Mouse (Mus musculus) mouse embryonic stem cell (cell line): ENCODE results near the gene Cd300lb.

Experiments
- in situ Hi-C, 2 experiments: fragments of 300-500 bp; cut with MboI; formaldehyde crosslinking; loops; 1 replicate in 1 of 2; 3 replicates in 1 of 2; pipeline ENCODE4 v1.14.3; 2019 to 2020; ENCODE audit warnings: low sequenced_read_pairs in 2 of 2, low pct_unique_long_range_greater_than_20kb in 1 of 2, mixed read lengths in 1 of 2; ENCODE audit not compliant: unreplicated experiment in 1 of 2

The Cd300lb gene

GRCm38 (mm10) chr11:114934144-114934543 is at the start of gene Cd300lb:
Cd300lb (minus strand) TSS chr11:114934386.
- in situ Hi-C loops: no loop called here

DNA sequence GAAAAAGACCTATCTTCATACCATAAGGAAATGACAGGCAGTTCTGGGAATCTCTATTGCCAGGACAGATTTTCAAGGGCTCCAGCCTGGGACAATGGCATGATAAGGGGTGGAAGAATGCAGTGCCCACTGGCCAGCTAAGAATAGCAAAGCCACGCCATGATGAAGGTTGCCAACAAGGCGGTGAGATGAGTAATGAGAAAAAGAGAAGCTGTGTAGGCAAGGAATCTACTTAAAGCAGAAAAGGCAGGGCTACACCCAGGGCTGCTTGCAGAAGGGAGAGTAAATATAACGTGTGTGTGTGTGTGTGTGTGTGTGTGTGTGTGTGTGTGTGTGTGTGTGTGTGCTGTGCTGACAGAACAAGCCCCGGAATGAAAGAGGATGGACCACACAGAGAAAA is 47.7 kb upstream of the Cd300lb start:
- in situ Hi-C loops: no loop called here

GRCm38 (mm10) chr11:114972726-114973125 is 38.5 kb upstream of the Cd300lb start:
- in situ Hi-C loops: no loop called here

DNA sequence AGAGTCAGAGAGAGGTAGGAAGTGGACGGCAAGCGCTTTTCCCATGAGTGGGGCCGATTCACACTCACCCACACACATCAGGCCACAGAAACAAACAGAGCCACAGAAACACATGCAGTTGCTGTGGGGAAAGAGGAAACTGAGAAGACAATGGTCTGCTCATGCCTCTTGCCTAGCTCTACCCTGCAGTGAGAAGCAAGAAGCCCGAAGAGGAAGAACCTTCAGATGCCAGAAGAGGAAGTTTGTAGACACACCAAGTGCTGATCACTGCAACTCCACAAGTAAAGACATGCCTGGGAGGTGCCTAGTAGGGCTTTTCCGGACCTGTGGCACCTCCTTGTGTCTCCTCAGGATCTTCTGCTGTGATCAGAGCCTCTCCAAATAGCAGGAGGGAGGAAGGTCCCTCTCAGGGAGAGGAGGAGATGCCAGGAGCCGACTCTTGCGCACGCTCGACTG is 34.6 kb upstream of the Cd300lb start, which contains the start of gene Cd300c:
Gene Cd300c, minus strand, starts transcription at position 406 of the 456 bp plus-strand sequence.
- in situ Hi-C loops: no loop called here

- in situ Hi-C loops: no loop called here
Measured at GRCm38 (mm10) chr11:114965182-114965828, 31.1 kb upstream of the Cd300lb start.

- in situ Hi-C loops: no loop called here
Measured at GRCm38 (mm10) chr11:114960369-114960768, 26.2 kb upstream of the Cd300lb start.

GRCm38 (mm10) chr11:114933591-114933990 is 595 bp downstream of the Cd300lb start:
- in situ Hi-C loops: no loop called here

DNA sequence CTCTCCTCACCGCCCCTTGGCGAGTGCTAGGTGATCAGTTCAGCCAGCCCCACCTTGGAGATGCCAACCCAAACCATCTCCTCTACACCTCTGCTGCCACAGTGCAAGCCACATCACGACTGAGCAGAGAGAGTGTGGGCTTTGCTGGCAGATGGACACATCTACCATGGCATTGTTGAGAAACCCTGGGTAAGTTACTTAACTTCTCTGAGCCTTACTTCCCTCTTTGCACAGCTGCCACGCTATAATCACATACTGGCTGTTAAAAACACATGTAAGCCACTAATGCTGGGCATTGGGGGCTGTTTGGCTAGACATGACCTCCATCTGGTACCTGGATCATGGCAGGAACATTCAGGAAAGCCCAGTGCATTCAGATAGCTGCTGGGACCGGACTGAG is 3.1 kb downstream of the Cd300lb start:
- in situ Hi-C loops: no loop called here

DNA sequence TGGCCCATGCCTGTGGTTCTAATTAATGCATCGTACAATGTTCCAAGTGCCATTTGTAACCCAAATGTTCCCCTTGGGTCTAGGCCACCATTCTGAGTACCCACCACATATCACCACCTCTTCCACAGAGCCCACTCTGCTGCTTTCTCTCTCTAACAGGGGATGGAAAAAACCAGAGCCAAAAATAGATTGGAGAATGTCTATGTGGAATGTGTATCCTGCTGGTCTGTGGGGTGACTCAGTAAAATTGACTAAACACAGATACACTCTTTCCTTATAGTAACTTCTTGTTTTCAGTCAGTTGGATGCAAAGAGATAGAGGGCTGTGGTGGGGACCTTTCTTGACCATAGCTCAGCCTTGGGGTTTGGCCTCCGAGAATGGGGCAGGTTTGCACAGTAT is 4.6 kb downstream of the Cd300lb start:
- in situ Hi-C loops: loop anchor here in 1 of 2 experiments (10.0 kb wide), 1 partner anchor 135 kb away; the partner anchor contains the start of gene Cd300e

DNA sequence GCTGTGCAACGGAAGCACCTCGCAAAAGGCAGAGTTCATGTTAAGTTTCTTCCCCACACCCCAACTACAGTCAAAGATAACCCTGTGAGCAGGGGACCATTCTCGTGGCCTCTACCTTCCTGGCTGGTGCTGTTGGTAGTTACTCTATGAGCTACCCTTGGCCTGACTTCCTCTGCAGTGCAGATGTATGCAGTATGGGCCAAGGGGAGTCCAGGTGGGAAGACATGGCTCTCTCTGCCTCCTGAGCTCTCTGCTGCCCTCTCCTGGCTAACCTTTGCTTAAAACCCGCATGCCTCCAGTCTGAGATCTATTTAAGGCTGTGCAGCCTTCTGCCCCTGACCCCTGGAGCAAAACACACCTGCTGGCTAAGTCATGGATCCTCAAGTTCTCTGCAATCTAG is 10.2 kb downstream of the Cd300lb start:
- in situ Hi-C loops: loop anchor here in 1 of 2 experiments (10.0 to 25.0 kb wide), 2 partner anchors 141 to 187 kb away; partner anchors contain the start of genes Cd300e and Dnaic2

DNA sequence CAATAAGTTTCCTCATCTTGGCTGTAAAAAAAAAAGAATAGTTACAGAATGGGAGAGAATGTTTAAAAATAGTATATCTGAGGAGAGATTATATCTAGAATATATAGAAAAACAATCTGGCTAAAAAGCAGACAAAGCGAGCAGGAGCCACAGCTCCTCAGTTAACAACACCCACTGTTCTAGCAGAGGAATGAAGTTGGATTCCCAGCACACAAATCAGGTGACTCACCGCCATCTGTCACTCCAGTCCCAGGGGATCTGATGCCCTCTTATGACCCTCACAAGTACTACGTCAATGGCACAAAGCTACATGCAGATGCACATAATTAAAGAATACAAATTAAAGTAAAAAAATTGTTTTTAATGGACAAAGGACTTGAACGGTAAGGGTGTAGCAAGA is 11.7 kb downstream of the Cd300lb start:
- in situ Hi-C loops: loop anchor here in 1 of 2 experiments (10.0 to 25.0 kb wide), 2 partner anchors 142 to 185 kb away; partner anchors contain the start of genes Cd300e and Dnaic2

DNA sequence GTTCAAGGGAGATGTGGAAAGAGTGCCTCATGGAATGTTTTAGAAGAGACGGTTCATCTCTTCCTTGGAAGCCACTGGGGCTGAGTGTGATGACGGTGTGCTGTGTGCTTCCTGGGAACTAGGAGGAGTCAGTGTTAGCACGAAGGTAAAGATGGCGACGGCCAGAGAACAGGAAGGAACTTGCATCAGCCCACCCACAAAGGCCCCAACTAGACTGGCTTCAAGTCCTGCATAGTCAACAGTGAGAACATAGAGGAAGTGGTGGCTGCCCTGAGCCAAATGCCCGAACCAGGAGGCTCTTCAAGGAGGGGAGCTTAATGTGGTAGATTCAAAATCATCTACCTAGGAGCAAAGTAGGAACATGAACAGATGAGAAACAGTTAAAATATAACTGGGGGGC is 17.1 kb downstream of the Cd300lb start:
- in situ Hi-C loops: loop anchor here in 1 of 2 experiments (25.0 kb wide), 1 partner anchor 180 kb away; the partner anchor contains the start of gene Dnaic2

DNA sequence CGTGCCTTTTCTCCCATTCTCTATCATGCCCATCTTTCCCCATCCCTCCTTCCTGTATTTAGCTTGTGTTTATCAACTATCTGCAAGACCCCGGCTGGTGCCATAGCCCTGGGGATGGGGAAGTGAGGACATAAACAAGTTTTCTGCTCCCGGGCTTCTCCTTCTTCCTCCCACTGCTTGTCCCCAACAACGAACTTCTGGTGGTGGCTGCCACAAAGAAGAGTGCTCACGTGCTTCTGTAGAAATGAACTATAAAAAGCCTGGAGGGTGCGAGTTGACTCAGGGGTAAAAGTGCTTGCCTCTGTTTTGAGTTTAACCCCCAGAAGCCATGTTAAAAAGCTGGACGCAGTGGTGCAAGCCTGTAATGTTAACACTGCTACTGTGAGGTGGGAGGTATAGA is 19.2 kb downstream of the Cd300lb start:
- in situ Hi-C loops: loop anchor here in 1 of 2 experiments (25.0 kb wide), 1 partner anchor 178 kb away; the partner anchor contains the start of gene Dnaic2

DNA sequence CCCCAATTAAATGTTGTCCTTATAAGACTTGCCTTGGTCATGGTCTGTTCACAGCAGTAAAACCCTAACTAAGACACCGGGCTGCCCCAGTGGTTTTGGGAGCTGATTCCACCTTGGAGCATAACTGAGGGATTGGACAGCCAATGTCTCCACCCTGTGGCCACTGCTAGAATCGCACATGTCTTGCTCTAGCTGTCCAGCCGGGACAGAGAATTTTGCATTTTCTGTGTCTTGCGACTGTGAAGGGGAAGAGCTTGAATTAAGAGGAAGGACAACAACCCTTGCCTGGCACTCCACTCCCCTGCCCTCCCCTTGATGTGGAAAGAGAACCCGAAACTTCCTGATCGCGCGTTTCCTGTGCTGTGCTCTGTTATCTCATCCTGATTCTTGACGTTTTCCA is 21.3 kb downstream of the Cd300lb start:
- in situ Hi-C loops: loop anchor here in 1 of 2 experiments (25.0 kb wide), 1 partner anchor 176 kb away; the partner anchor contains the start of gene Dnaic2

- in situ Hi-C loops: loop anchor here (5.0 to 25.0 kb wide), 3 partner anchors 92 to 172 kb away; partner anchors contain the start of gene Dnaic2 (in 1 of the 2)
Measured at GRCm38 (mm10) chr11:114909538-114909937, 24.6 kb downstream of the Cd300lb start.

GRCm38 (mm10) chr11:114908086-114908485 is 26.1 kb downstream of the Cd300lb start:
- in situ Hi-C loops: loop anchor here (5.0 to 25.0 kb wide), 3 partner anchors 91 to 171 kb away; partner anchors contain the start of gene Dnaic2 (in 1 of the 2)

DNA sequence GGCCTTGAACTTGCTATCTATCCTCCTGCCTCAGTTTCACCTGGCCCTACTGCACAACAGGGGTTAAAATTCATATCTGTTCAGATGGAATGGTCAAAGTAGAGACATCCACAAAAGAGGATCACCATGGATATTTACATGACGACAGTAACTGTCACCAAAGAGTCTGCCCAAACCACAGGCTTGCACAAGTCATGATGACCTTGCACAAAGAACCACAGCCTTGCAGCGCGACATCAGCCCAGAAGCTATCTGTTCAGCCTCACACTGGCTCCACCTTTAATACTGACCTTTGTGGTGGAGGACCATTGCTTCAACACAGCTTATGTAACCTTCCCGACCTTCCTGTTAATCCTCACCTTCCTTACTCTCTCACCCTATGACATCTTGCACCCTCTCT is 26.6 kb downstream of the Cd300lb start:
- in situ Hi-C loops: loop anchor here (5.0 to 25.0 kb wide), 3 partner anchors 90 to 170 kb away; partner anchors contain the start of gene Dnaic2 (in 1 of the 2)

DNA sequence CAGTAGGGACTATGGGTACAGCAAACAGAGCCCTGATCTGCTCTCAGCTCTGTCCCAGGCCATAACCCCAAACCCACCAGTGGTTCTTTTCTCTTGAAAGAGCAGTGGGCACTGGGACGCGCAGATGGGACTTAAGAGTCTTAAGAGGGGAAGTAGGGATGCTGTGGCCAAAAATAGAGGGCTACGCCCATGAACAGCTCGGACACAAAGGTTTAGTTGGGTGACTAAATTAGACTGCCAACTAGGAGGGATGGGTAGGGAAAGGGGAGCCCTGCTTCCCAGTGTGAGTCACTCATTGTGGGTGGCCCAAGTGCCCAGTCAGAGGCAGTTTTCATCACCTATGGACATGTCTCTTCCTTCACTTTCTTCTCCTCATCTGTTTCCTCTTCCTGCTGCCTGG is 31.0 kb downstream of the Cd300lb start:
- in situ Hi-C loops: loop anchor here (10.0 to 25.0 kb wide), 2 partner anchors 88 to 166 kb away; partner anchors contain the start of gene Dnaic2 (in 1 of the 2)

DNA sequence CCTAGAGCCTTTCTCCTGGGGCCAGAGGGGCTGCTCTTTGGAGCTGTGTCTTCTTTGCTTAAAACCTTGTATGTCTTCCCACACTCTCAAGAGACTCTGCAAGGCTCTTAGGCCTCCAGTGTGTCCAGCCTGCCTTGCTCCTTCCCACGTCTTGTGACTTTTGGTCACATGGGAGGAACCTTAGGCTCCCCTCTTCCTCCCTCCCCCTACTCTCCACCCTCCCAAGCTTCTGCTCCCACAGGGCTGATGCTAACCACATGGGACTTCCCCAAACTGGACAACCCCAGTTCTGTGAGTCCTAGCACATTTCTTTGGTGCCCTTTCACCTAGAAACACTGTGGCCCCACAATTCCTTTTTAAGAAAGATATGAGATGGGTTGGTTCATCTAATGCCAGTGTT is 36.2 kb downstream of the Cd300lb start:
- in situ Hi-C loops: no loop called here
